Mouse (Mus musculus): Measurements from ENCODE around the gene Gigyf2. TPM values are rescaled to one million over a fixed set of nuclear protein-coding genes. Genes with fewer than 3 reads are reported as not detected.

Gigyf2 gene
- 60.7 and 64.8 TPM in 2 replicates for polyA plus RNA-seq (2015; fragmentation: Nextera tagmentation; extraction: Ambion mirVana)

DNA sequence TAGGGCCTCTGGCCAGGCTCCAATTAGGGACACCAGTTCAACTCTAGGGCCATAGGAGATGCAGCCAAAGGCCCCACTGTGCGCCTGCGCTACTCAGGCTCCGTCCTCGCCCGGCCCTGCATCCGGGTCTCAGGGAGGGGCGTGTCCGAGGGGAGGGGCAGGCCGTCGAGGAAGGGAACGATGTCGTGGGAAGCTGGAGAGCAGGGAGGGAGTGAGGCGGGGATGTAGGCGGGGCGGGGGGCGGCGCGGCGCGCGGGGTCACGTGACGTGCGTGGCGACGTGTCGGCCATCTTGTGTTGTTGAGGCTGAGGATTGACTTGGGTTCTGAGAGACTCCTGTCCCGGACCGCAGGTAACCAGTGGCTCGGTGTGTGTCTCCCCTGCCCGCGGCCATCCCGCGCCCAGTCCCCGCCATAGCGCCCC, at the start of gene Gigyf2:
Gigyf2 (plus strand) TSS at position 257 of the 422 bp plus-strand sequence.
- peak within 1 kb of the TSS; percentile 97 for H3K9ac ChIP-seq
- ATAC-seq (replicated peaks; ENCODE audit: low FRiP score), result peak; percentile 98
- H3K4me3 ChIP-seq (replicated peaks), result peak within 1 kb of the TSS; percentile 89
- peaks cover 13% of the 10 kb centered on the region; the same call in 1 of the 2 replicates for H3K4me1 ChIP-seq
- H3K27ac ChIP-seq, result peak within 1 kb of the TSS; percentile 96
- under 1% methylated on average over 30 of the region's 36 CpGs for WGBS
- H3K9me3 ChIP-seq (replicated peaks), result no peaks in the 10 kb centered on the region
- no peaks in the 10 kb centered on the region for H3K27me3 ChIP-seq
- H3K36me3 ChIP-seq, result peaks cover 7% of the 10 kb centered on the region; the same call in 1 of the 2 replicates
- peak within 1 kb of the TSS; percentile 73 for H3K4me2 ChIP-seq

DNA sequence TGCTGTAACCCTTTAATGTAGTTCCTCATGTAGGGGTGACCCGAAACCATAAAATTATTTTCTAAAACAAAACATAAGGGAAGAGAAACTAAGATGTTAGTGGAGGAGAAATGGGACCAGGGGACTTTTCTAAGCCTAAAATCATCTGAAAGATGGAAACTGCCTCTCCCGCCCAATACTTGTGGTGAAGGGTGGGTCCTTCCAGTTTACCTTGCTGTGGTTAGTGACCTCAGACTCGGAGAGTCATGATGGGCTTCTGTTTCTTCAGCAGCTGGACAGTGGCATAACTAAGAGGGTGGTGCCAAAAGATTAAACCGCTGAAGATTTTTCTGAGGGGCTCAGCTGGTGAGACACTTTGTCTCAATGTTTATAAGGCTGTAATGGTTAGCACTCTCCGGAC, 46.5 kb upstream of the Gigyf2 start:
- WGBS, result 80% methylated on average over 5 of the region's 5 CpGs
- Histone ChIP-seq H3K4me1 (peaks cover 13% of the 10 kb centered on the region; the same call in 1 of the 2 replicates), H3K9ac (no peak overlapping the region), H3K27me3 (no peaks in the 10 kb centered on the region), H3K27ac (no peak overlapping the region), H3K4me3 (replicated peaks) (no peak overlapping the region), H3K4me2 (no peak overlapping the region), H3K9me3 (replicated peaks) (no peaks in the 10 kb centered on the region), H3K36me3 (no peaks in the 10 kb centered on the region)
- no peak for ATAC-seq (replicated peaks; ENCODE audit: low FRiP score)

DNA sequence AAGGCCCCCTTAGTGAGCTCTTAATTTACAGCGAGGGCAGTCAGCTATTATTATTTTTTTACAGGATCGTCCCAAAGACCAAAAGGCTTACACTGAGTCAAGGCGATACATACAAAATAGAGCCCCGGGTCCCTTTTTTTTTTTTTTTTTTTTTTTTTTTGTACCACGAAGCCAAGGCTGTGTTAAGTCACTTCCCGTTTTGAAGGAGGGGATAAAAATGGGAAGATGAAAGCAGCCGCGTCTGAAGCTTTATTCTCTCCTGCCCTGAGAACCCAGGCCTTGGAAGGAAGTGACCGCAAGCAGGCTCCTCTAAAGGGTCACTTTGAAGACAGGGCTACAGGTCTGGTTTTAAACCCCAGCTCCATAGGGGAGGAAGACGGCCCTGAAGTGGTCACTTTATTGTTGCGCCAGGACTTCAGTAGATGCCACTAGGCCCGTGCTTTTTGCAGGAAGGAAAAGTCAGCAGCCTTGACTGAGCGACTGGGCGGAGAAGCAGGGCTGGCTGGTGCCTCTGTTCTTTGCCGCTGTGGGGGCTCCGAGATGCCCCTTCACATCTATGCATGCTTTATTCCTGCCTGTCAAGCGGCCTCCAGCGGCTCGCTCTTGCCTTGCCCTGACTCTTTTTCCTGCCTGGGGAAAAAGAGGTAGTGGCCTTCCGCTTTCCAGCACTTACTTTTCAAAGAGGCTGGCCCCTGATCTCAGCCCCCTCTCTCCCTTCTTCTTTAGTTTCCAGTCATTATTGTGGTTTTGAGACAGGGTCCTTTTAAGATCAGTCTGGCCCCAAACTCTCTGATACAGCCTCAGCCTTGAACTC, 45.0 kb upstream of the Gigyf2 start:
- no peak overlapping the region for H3K4me3 ChIP-seq (replicated peaks)
- H3K4me1 ChIP-seq, result peaks cover 13% of the 10 kb centered on the region; the same call in 1 of the 2 replicates
- no peaks in the 10 kb centered on the region for H3K9me3 ChIP-seq (replicated peaks)
- H3K36me3 ChIP-seq, result no peaks in the 10 kb centered on the region
- no peak for ATAC-seq (replicated peaks; ENCODE audit: low FRiP score)
- no peak overlapping the region for H3K27ac ChIP-seq
- no peaks in the 10 kb centered on the region for H3K27me3 ChIP-seq
- H3K4me2 ChIP-seq, result peak overlapping the region; percentile 25; the same call in 1 of the 2 replicates
- no peak overlapping the region for H3K9ac ChIP-seq
- WGBS, result 24% methylated on average over 20 of the region's 20 CpGs

DNA sequence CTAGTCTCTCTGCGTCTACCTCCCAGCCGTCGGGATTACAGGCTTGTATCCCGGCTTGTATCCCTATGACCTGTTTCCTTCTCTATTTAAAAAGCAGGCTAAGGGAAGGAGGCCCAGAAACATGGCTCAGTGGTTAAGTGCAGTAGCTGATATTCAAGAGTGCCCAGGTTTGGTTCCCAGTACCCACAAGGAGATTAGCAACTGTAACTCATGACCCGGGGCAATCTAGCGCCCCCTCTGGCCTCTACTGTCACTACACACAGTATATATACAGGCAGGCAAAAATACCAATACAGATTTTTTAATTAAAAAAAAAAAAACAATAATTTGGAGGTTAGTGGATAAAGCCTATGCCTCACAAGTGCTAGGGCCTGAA, 44.4 kb upstream of the Gigyf2 start:
- H3K9ac ChIP-seq, result no peak overlapping the region
- H3K4me3 ChIP-seq (replicated peaks), result no peak overlapping the region
- H3K27me3 ChIP-seq, result no peaks in the 10 kb centered on the region
- H3K27ac ChIP-seq, result no peak overlapping the region
- no peaks in the 10 kb centered on the region for H3K9me3 ChIP-seq (replicated peaks)
- no peak overlapping the region; the same call in 1 of the 2 replicates for H3K4me2 ChIP-seq
- no peak for ATAC-seq (replicated peaks; ENCODE audit: low FRiP score)
- H3K36me3 ChIP-seq, result no peaks in the 10 kb centered on the region
- peaks cover 12% of the 10 kb centered on the region; the same call in 1 of the 2 replicates for H3K4me1 ChIP-seq
- WGBS, result 77% methylated on average over 6 of the region's 6 CpGs

DNA sequence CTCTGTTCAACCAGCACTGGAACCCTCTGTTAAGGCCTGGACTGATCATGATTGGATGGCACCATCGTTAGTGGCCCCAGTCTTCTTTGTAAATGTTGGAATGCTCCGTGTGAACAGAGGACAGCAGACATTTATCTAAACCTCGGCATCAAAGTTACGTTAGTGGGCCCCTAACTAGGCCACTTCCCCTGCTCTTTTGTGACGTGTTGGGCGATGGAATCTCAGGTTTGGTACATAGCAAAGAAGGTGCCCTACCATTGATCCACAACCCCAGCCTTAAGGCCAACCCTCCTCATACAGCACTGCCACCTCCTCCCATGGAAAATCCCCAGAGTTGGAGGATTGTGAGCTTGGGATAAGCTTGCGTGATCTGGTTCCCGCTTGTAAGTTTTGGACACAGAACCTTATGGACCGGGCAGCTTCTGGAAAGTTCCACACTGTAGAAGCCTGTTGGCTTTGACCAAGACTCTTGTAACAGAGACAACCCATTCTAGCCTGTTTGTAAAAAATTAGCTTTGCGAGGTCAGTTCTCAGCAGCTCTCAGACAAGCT, 43.3 kb upstream of the Gigyf2 start:
- H3K36me3 ChIP-seq, result no peaks in the 10 kb centered on the region
- peaks cover 9% of the 10 kb centered on the region; the same call in 1 of the 2 replicates for H3K4me1 ChIP-seq
- H3K27ac ChIP-seq, result no peak overlapping the region
- 77% methylated on average over 10 of the region's 10 CpGs for WGBS
- H3K4me3 ChIP-seq (replicated peaks), result no peak overlapping the region
- no peak overlapping the region for H3K9ac ChIP-seq
- H3K9me3 ChIP-seq (replicated peaks), result no peaks in the 10 kb centered on the region
- H3K27me3 ChIP-seq, result no peaks in the 10 kb centered on the region
- no peak for ATAC-seq (replicated peaks; ENCODE audit: low FRiP score)
- no peak overlapping the region for H3K4me2 ChIP-seq

DNA sequence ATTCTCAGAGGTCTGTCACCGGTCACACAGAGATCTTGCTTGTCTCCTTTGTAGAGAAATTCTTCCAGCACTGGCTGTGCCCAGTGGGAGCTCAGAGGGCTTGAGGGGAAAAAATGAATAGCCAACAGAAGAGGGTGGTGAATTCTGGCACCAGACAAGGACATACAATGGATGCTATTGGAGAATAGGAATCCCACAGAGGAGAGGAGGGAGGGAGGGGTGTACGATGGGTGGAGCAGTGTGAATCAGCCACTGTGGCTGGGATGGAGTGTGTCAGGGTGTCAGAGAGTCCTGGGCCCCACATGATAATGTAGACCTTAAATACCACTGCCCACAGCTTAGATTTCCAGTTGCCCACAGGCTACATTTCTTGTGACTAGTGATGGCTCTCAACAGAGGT, 39.7 kb upstream of the Gigyf2 start:
- no peak overlapping the region for H3K4me3 ChIP-seq (replicated peaks)
- no peak overlapping the region for H3K9ac ChIP-seq
- no peaks in the 10 kb centered on the region for H3K36me3 ChIP-seq
- no peak overlapping the region for H3K27ac ChIP-seq
- no peaks in the 10 kb centered on the region for H3K27me3 ChIP-seq
- H3K4me2 ChIP-seq, result no peak overlapping the region
- peaks cover 3% of the 10 kb centered on the region for H3K4me1 ChIP-seq
- no peak for ATAC-seq (replicated peaks; ENCODE audit: low FRiP score)
- WGBS, result 85% methylated on average over 2 of the region's 2 CpGs
- H3K9me3 ChIP-seq (replicated peaks), result no peaks in the 10 kb centered on the region

DNA sequence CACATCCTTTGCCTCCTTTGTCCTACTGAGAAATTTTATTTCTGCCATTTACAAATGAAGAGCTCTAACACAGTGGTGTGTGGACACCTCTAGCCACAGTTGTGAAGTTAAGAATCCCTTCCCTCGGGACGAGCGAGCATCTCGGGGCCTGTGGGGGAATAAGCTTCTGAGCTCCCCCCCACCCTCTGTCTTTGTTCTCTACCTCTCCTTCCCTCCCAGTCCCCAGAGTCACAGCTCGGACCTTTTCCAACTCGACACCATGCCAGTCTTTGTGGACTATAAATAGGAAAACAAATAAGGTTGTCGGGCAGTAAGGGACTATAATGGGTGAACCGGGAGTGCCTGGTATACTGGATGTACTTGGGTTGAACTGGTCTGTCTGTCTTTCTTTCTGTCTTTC, 35.4 kb upstream of the Gigyf2 start:
- H3K36me3 ChIP-seq, result no peaks in the 10 kb centered on the region
- H3K9me3 ChIP-seq (replicated peaks), result no peaks in the 10 kb centered on the region
- no peak overlapping the region for H3K4me2 ChIP-seq
- H3K27ac ChIP-seq, result no peak overlapping the region
- no peak overlapping the region for H3K9ac ChIP-seq
- peaks cover 16% of the 10 kb centered on the region for H3K4me1 ChIP-seq
- no peaks in the 10 kb centered on the region for H3K27me3 ChIP-seq
- no peak overlapping the region for H3K4me3 ChIP-seq (replicated peaks)
- no peak for ATAC-seq (replicated peaks; ENCODE audit: low FRiP score)
- WGBS, result 72% methylated on average over 8 of the region's 8 CpGs

DNA sequence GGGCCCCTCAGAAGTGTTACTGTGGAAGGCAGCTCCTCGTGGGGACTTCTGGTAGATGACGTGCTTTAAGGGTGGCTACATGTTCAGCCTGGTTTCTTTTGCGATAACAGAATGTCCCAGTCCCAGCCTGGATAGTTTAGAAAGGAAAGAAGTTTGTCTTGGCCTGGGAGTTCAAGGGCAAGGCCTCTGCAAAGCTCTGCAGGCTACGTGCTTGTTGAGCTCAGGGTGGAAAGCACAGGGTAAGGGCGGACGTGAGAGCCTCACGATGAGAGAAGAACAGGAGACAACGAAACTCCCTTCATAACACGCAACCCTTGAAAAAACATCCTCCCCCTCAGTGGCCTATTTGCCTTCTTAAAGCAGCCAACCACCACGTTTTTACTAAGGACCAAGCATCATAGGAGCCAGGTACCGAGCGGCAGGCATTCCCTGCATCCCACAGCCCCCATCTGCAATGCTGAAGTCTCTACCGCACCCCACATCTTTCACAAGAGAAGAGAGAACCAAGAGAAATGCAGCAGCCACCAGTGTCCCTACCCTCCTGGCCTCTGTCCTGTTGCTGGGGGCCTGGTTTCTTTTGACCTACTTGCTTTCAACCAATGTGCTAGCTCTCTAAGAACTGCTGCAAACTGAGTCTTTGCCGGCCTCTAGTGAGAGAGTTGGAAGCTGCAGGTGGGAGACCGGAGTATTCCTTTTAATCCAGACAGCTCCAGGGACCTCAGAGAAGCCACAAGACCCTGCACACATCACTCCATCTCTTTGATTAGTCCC, 34.2 kb upstream of the Gigyf2 start:
- Histone ChIP-seq H3K27me3 (no peaks in the 10 kb centered on the region), H3K27ac (peak overlapping the region; percentile 15), H3K4me1 (peaks cover 16% of the 10 kb centered on the region), H3K4me3 (replicated peaks) (no peak overlapping the region), H3K4me2 (no peak overlapping the region), H3K9ac (no peak overlapping the region), H3K9me3 (replicated peaks) (no peaks in the 10 kb centered on the region), H3K36me3 (no peaks in the 10 kb centered on the region)
- peak; percentile 68 for ATAC-seq (replicated peaks; ENCODE audit: low FRiP score)
- 42% methylated on average over 15 of the region's 15 CpGs for WGBS

DNA sequence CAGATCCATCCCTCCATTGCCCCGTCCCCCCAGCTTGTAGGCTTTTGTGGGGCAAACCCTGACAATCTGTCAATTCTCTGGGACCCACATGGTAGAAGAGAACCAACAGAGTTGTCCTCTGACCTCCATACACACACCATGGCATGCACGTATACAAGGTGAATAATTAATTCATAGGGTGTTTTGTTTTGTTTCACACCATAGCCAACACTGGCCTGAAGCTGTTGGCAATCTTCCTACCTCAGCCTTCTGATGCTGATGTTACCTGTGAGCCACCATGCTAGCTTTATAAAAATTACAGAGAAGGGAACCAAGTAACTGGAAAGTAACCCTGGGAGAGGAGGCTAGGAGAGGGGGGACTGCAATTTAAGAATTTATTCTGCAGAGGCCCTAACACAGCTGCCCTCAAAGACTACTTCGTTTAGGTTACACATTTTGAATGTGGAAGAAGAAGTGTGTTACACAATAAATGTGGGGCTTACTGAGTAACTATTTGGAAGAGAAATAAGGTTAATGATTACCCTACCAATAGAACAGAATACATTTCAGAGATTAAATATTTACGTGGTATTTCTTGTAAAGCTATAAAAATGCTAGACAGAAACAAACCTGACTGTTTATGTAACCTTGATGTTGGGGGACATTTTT, 32.6 kb upstream of the Gigyf2 start:
- Histone ChIP-seq H3K4me3 (replicated peaks) (no peak overlapping the region), H3K4me2 (no peak overlapping the region), H3K36me3 (no peaks in the 10 kb centered on the region), H3K27me3 (no peaks in the 10 kb centered on the region), H3K4me1 (peaks cover 16% of the 10 kb centered on the region), H3K9ac (no peak overlapping the region), H3K9me3 (replicated peaks) (no peaks in the 10 kb centered on the region), H3K27ac (peak overlapping the region; percentile 91)
- 55% methylated on average over 4 of the region's 4 CpGs for WGBS
- peak; percentile 44; the same call in 1 of the 2 replicates for ATAC-seq (replicated peaks; ENCODE audit: low FRiP score)

DNA sequence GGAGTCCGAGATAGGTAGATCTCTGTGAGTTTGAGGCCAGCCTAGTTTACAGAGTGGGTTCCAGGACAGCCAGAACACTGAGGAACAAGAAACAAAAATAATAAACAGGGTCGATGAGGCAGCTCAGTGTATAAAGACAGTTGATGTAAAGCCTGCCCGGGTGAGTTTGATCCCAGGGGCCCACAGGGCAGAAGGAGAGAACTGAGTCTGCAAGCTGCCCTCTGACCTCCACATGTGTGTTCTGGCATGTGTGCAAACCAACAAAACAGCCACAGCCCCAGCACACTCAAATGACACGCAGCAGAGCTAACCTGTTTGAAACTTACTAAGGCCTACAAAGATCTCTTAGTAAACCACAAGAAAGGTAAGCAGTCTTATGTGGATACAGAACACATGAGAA, 31.8 kb upstream of the Gigyf2 start:
- Histone ChIP-seq H3K36me3 (no peaks in the 10 kb centered on the region), H3K4me2 (no peak overlapping the region), H3K9ac (no peak overlapping the region), H3K4me1 (peaks cover 16% of the 10 kb centered on the region), H3K27me3 (no peaks in the 10 kb centered on the region), H3K9me3 (replicated peaks) (no peaks in the 10 kb centered on the region), H3K4me3 (replicated peaks) (no peak overlapping the region), H3K27ac (peak overlapping the region; percentile 91)
- ATAC-seq (replicated peaks; ENCODE audit: low FRiP score), result no peak
- 34% methylated on average over 4 of the region's 4 CpGs for WGBS

DNA sequence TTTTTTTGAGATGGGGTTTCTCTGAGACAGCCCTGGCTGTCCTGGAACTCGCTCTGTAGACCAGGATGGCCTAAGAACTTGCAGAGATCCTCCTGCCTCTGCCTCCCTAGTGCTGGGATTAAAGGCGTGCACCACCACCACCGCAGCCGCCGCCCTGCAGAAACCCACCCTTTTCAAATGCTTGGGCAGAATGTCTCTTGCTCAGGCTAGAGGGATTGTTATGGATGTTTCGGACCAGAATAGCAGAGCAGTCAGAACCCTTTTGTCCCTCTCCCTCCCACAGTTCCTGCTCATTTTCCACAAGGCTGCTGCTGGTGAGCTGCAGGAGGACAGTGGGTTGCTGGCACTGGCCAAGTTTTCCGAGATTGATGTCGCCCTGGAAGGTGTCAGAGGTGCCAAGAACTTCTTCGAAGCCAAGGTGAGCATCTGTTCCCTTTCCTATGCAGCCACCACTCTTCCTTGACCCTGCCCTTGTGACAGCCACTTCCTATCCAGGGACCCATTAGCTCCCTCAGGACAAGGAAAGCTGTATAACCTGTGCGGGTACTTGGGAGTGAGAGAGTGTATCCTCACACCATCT, 29.4 kb upstream of the Gigyf2 start:
- no peak for ATAC-seq (replicated peaks; ENCODE audit: low FRiP score)
- WGBS, result 87% methylated on average over 10 of the region's 10 CpGs

More for the DNA sequence above, 29.4 kb upstream of the Gigyf2 start:
- Histone ChIP-seq H3K27ac (no peak overlapping the region), H3K4me2 (no peak overlapping the region), H3K4me3 (replicated peaks) (no peak overlapping the region), H3K27me3 (no peaks in the 10 kb centered on the region), H3K9me3 (replicated peaks) (no peaks in the 10 kb centered on the region), H3K9ac (no peak overlapping the region), H3K36me3 (no peaks in the 10 kb centered on the region), H3K4me1 (peaks cover 16% of the 10 kb centered on the region)

Measured in kidney, embryonic 15.5 days (tissue).